Mouse (Mus musculus) Patski (cell line): ENCODE data around the gene Trit1. TPM values are rescaled to one million over a fixed set of nuclear protein-coding genes. Genes with fewer than 3 reads are reported as not detected.
"Not testable (repeated sequence)": the region's sequence is repeated elsewhere in the genome, so short reads cannot be mapped to it uniquely, and the experiment has no call there.

Source experiments
- ATAC-seq: fragments of 100-300 bp; one replicate; pipeline ENCODE4 v1.8.0; 2021
- CTCF ChIA-PET: fragments of 350-600 bp; sonication (Branson Sonifier 250); formaldehyde crosslinking; loops from one replicate; lab custom pipeline; 2022; ENCODE audit warnings: inconsistent platforms; lab: Charles Lee
- POLR2A ChIA-PET: fragments of 350-600 bp; sonication (Branson Sonifier 250); formaldehyde crosslinking; loops from one replicate; lab custom pipeline; 2022; ENCODE audit warnings: antibody characterized with exemption, inconsistent platforms; lab: Charles Lee
- DNase-seq: peaks from one replicate; pipeline ENCODE4 v3.0.0-alpha.2; 2011; ENCODE audit warnings: low read depth, low spot score
- H3K27me3 ChIP-seq: fragments of 371-371 bp; one replicate; pipeline ENCODE4 v1.5.1; 2021
- CTCF ChIP-seq: fragments of 100-300 bp; IDR thresholded peaks from one replicate; pipeline ENCODE4 v1.5.1; 2021
- in situ Hi-C: fragments of 300-500 bp; cut with MboI; formaldehyde crosslinking; loops from 3 replicates; pipeline ENCODE4 v1.11.1; 2018; ENCODE audit warnings: low pct_unique_long_range_greater_than_20kb, mixed read lengths
- polyA plus RNA-seq: library from polyadenylated mRNA; unstranded; gene quantifications from one replicate; pipeline ENCODE4 v1.2.3, GENCODE M21; 2021

The Trit1 gene
- polyA plus RNA-seq, 1 experiment from 2014 or later, result 12.9 TPM

GRCm38 (mm10) chr4:122996618-122997381 lies 19.6 kb upstream of the Trit1 start:
- peaks cover 12% of the 10 kb centered on the region for H3K27me3 ChIP-seq
- ATAC-seq, result no peak
- DNase-seq, result no peak
- ChIA-PET CTCF (interaction anchor here (1.1 to 2.6 kb wide), 3 partner anchors 60 to 85 kb away, joined by 3 to 22 read pairs (median 3); no protein-coding TSS in a partner anchor), POLR2A (no interaction called here)
- no peak for TF ChIP-seq CTCF
- in situ Hi-C loops, result loop anchor here (5.0 kb wide), 1 partner anchor 86 kb away; no protein-coding TSS in a partner anchor

GRCm38 (mm10) chr4:122998537-122999262 lies 17.7 kb upstream of the Trit1 start:
- ChIA-PET CTCF (no interaction called here), POLR2A (interaction anchor here (1.0 kb wide), 1 partner anchor 72 kb away, joined by 3 read pairs; no protein-coding TSS in a partner anchor)
- no peak for ATAC-seq
- no peak for TF ChIP-seq CTCF
- in situ Hi-C loops, result loop anchor here (5.0 kb wide), 1 partner anchor 84 kb away; no protein-coding TSS in a partner anchor
- peaks cover 12% of the 10 kb centered on the region for H3K27me3 ChIP-seq
- no peak for DNase-seq

- TF ChIP-seq CTCF, result no peak
- peaks cover 12% of the 10 kb centered on the region for H3K27me3 ChIP-seq
- CTCF ChIA-PET, result no interaction called here
- in situ Hi-C loops, result loop anchor here (5.0 kb wide), 1 partner anchor 83 kb away; no protein-coding TSS in a partner anchor
- POLR2A ChIA-PET, result interaction anchor here (1.0 kb wide), 1 partner anchor 71 kb away, joined by 3 read pairs; no protein-coding TSS in a partner anchor
- ATAC-seq, result no peak
- DNase-seq, result no peak
These were observed 17.1 kb upstream of the Trit1 start for GRCm38 (mm10) chr4:122999263-122999691.

- peaks cover 12% of the 10 kb centered on the region for H3K27me3 ChIP-seq
- ChIA-PET CTCF (interaction anchor here (0.9 kb wide), 1 partner anchor 16 kb away, joined by 3 read pairs; no protein-coding TSS in a partner anchor), POLR2A (no interaction called here)
- ATAC-seq, result no peak
- TF ChIP-seq CTCF, result no peak
- DNase-seq, result no peak
- in situ Hi-C loops, result no loop called here
These were observed 16.3 kb upstream of the Trit1 start for GRCm38 (mm10) chr4:123000130-123000529.

- POLR2A ChIA-PET, result no interaction called here
- in situ Hi-C loops, result no loop called here
- no peak for TF ChIP-seq CTCF
These were observed 15.6 kb upstream of the Trit1 start for GRCm38 (mm10) chr4:123000617-123001342.

GRCm38 (mm10) chr4:123005054-123005966 lies 11.1 kb upstream of the Trit1 start:
- TF ChIP-seq CTCF, result no peak
- no peaks in the 10 kb centered on the region for H3K27me3 ChIP-seq
- in situ Hi-C loops, result no loop called here
- ChIA-PET CTCF (no interaction called here), POLR2A (no interaction called here)
- DNase-seq (no peak), ATAC-seq (no peak)

More at GRCm38 (mm10) chr4:123000617-123001342, 15.6 kb upstream of the Trit1 start:
- no peak for ATAC-seq
- DNase-seq, result no peak
- CTCF ChIA-PET, result interaction anchor here (0.9 kb wide), 1 partner anchor 15 kb away, joined by 3 read pairs; no protein-coding TSS in a partner anchor
- H3K27me3 ChIP-seq, result peaks cover 12% of the 10 kb centered on the region

- H3K27me3 ChIP-seq, POLR2A ChIA-PET, CTCF ChIA-PET, DNase-seq, in situ Hi-C loops, ATAC-seq: not testable (repeated sequence)
These were observed 3.9 kb upstream of the Trit1 start for GRCm38 (mm10) chr4:123012501-123012900.

GRCm38 (mm10) chr4:123013346-123013945 lies 3.0 kb upstream of the Trit1 start:
- CTCF ChIA-PET, result no interaction called here
- DNase-seq (no peak), ATAC-seq (no peak)
- H3K27me3 ChIP-seq, result no peaks in the 10 kb centered on the region
- in situ Hi-C loops, result no loop called here
- POLR2A ChIA-PET, result no interaction called here
- TF ChIP-seq CTCF, result no peak

GRCm38 (mm10) chr4:123013949-123014406 lies 2.4 kb upstream of the Trit1 start:
- CTCF ChIA-PET, result no interaction called here
- ATAC-seq, result no peak
- H3K27me3 ChIP-seq, result no peaks in the 10 kb centered on the region
- in situ Hi-C loops, result no loop called here
- no peak for TF ChIP-seq CTCF
- POLR2A ChIA-PET, result no interaction called here
- DNase-seq, result no peak
